Mouse (Mus musculus): ENCODE data around the gene Zfp986. TPM values are rescaled to one million over a fixed set of nuclear protein-coding genes. Genes with fewer than 3 reads are reported as not detected.

Zfp986 gene
- polyA plus RNA-seq (2014; fragmentation: Illumina TruSeq; extraction: RNeasy Lipid Tissue Mini Kit (QIAGEN cat#74804); ENCODE audit: low read depth, low replicate concordance), result 1.8 TPM

DNA sequence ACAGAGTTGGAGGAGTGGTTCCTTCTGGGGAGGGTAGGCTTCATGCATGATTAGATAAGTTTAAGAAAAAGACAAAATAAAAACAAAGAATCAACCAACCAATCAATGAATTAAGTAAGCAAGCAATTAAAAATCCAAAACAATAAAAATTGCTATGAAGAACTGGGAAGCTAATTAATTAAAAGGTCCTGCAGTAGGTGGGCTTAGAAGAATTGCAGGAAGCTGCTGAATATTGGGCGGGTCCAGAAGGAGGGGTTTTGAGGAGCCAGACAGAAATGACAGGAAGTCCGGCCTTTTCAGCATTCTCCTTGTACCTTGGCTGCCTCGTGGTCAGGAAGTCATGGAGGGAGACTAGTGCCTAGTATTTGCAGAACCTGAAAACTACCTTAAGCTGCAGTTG lies at the start of gene Zfp986:
TSS of gene Zfp986 (plus strand) at position 301 of the 400 bp plus-strand sequence.

Other genes with a start within 250 kb of the Zfp986 start
- 0.80 TPM for gene Zfp980, start 198.1 kb upstream of the Zfp986 start, polyA plus RNA-seq (2014; fragmentation: Illumina TruSeq; extraction: RNeasy Lipid Tissue Mini Kit (QIAGEN cat#74804); ENCODE audit: low read depth, low replicate concordance)
- 1.4 TPM for gene Zfp987, start 228.5 kb downstream of the Zfp986 start, polyA plus RNA-seq (2014; fragmentation: Illumina TruSeq; extraction: RNeasy Lipid Tissue Mini Kit (QIAGEN cat#74804); ENCODE audit: low read depth, low replicate concordance)

Data from testis, adult 10 weeks (tissue).